Mouse (Mus musculus): ENCODE data around the gene Slc41a2. TPM values are rescaled to one million over a fixed set of nuclear protein-coding genes. Genes with fewer than 3 reads are reported as not detected.

Slc41a2 gene
- total and polyA plus RNA-seq, 2 experiments from 2014 or later = 0.45 to 5.6 TPM

- no peak overlapping the region for H3K9ac ChIP-seq (replicated peaks; ENCODE audit: low read depth, low read length)
- H3K4me1 ChIP-seq (ENCODE audit: control insufficient read depth, insufficient read depth) = peaks cover 19% of the 10 kb centered on the region
- no peaks in the 10 kb centered on the region for H3K9me3 ChIP-seq (replicated peaks; ENCODE audit: control insufficient read depth, low read length)
- 51% methylated on average over 12 of the region's 12 CpGs for whole genome bisulfite sequencing
- no peaks in the 10 kb centered on the region for H3K36me3 ChIP-seq (replicated peaks; ENCODE audit: control insufficient read depth, insufficient read depth, low read length)
- H3K4me3 ChIP-seq (ENCODE audit: low read depth, low read length) = no peak overlapping the region
- no peaks in the 10 kb centered on the region for H3K27me3 ChIP-seq (ENCODE audit: control insufficient read depth, insufficient read depth, low read length)
- H3K4me2 ChIP-seq (ENCODE audit: low read depth, low read length) = no peak overlapping the region
- ATAC-seq (ENCODE audit: insufficient read depth, low read depth) (no peak), DNase-seq (ENCODE audit: low spot score) (no peak)
- TF ChIP-seq CTCF (IDR thresholded peaks at IDR 0.05; ENCODE audit: low read depth) (no peak), EP300 (IDR thresholded peaks at IDR 0.05; ENCODE audit: low read depth) (no peak)
- H3K27ac ChIP-seq (ENCODE audit: low read depth) = no peak overlapping the region
Measured at GRCm38 (mm10) chr10:83183634-83184479, 153.8 kb downstream of the Slc41a2 start.

GRCm38 (mm10) chr10:83182573-83182960 lies 155.1 kb downstream of the Slc41a2 start:
- no peak for DNase-seq (ENCODE audit: low spot score)
- peak; percentile 71 for TF ChIP-seq CTCF (IDR thresholded peaks at IDR 0.05; ENCODE audit: low read depth)
- no peak for TF ChIP-seq EP300 (IDR thresholded peaks at IDR 0.05; ENCODE audit: low read depth)
- 44% methylated on average over 8 of the region's 8 CpGs for WGBS

GRCm38 (mm10) chr10:83181831-83182572 lies 155.7 kb downstream of the Slc41a2 start:
- H3K27me3 ChIP-seq (ENCODE audit: control insufficient read depth, insufficient read depth, low read length) = no peaks in the 10 kb centered on the region
- 79% methylated on average over 15 of the region's 15 CpGs for WGBS

More at GRCm38 (mm10) chr10:83182573-83182960, 155.1 kb downstream of the Slc41a2 start:
- Histone ChIP-seq H3K27ac (ENCODE audit: low read depth) (no peak overlapping the region), H3K4me2 (ENCODE audit: low read depth, low read length) (no peak overlapping the region), H3K4me3 (ENCODE audit: low read depth, low read length) (no peak overlapping the region), H3K9ac (replicated peaks; ENCODE audit: low read depth, low read length) (no peak overlapping the region), H3K27me3 (ENCODE audit: control insufficient read depth, insufficient read depth, low read length) (no peaks in the 10 kb centered on the region), H3K36me3 (replicated peaks; ENCODE audit: control insufficient read depth, insufficient read depth, low read length) (no peaks in the 10 kb centered on the region), H3K4me1 (ENCODE audit: control insufficient read depth, insufficient read depth) (peaks cover 19% of the 10 kb centered on the region), H3K9me3 (replicated peaks; ENCODE audit: control insufficient read depth, low read length) (no peaks in the 10 kb centered on the region)
- peak; percentile 19; the same call in 1 of the 2 replicates for ATAC-seq (ENCODE audit: insufficient read depth, low read depth)

More at GRCm38 (mm10) chr10:83181831-83182572, 155.7 kb downstream of the Slc41a2 start:
- 0 out of 2 replicates have a peak, but pooled peaks have one; percentile 4 for ATAC-seq (ENCODE audit: insufficient read depth, low read depth)
- H3K4me1 ChIP-seq (ENCODE audit: control insufficient read depth, insufficient read depth) = peaks cover 17% of the 10 kb centered on the region
- no peak overlapping the region for H3K4me3 ChIP-seq (ENCODE audit: low read depth, low read length)
- no peaks in the 10 kb centered on the region for H3K9me3 ChIP-seq (replicated peaks; ENCODE audit: control insufficient read depth, low read length)
- DNase-seq (ENCODE audit: low spot score) = no peak
- H3K27ac ChIP-seq (ENCODE audit: low read depth) = no peak overlapping the region
- TF ChIP-seq CTCF (IDR thresholded peaks at IDR 0.05; ENCODE audit: low read depth) (no peak), EP300 (IDR thresholded peaks at IDR 0.05; ENCODE audit: low read depth) (no peak)
- H3K36me3 ChIP-seq (replicated peaks; ENCODE audit: control insufficient read depth, insufficient read depth, low read length) = no peaks in the 10 kb centered on the region
- no peak overlapping the region for H3K9ac ChIP-seq (replicated peaks; ENCODE audit: low read depth, low read length)
- H3K4me2 ChIP-seq (ENCODE audit: low read depth, low read length) = no peak overlapping the region

Other genes with a start within 250 kb of the Slc41a2 start
- 0.81 and 0.88 TPM in 2 replicates for gene D10Wsu102e, start 22.3 kb upstream of the Slc41a2 start, total RNA-seq (2014; rRNA removed; ENCODE audit: low replicate concordance)
- gene D10Wsu102e, start 22.3 kb upstream of the Slc41a2 start, polyA plus RNA-seq (2015; fragmentation: Nextera tagmentation; extraction: Ambion mirVana) = 0.16 and 0.18 TPM in 2 replicates
- gene Aldh1l2, start 196.3 kb upstream of the Slc41a2 start, total RNA-seq (2014; rRNA removed; ENCODE audit: low replicate concordance) = 11.0 and 16.2 TPM in 2 replicates
- 4.3 and 4.6 TPM in 2 replicates for gene Aldh1l2, start 196.3 kb upstream of the Slc41a2 start, polyA plus RNA-seq (2015; fragmentation: Nextera tagmentation; extraction: Ambion mirVana)
- gene Washc4, start 205.9 kb upstream of the Slc41a2 start, total RNA-seq (2014; rRNA removed; ENCODE audit: low replicate concordance) = 7.9 and 13.2 TPM in 2 replicates
- 15.1 and 17.1 TPM in 2 replicates for gene Washc4, start 205.9 kb upstream of the Slc41a2 start, polyA plus RNA-seq (2015; fragmentation: Nextera tagmentation; extraction: Ambion mirVana)